Mouse (Mus musculus) ES-Bruce4 (cell line): ENCODE measurements around the gene E130114P18Rik.

Source experiments
- EP300 ChIP-seq: IDR thresholded peaks from 2 replicates; pipeline ENCODE4 v1.6.1; 2011; ENCODE audit warnings: low read depth, low read length; ENCODE audit not compliant: insufficient read depth
- POLR2A ChIP-seq: IDR thresholded peaks from one replicate; pipeline ENCODE4 v1.8.1; 2011; ENCODE audit warnings: low read length; ENCODE audit not compliant: insufficient read depth

GRCm38 (mm10) chr4:97750401-97750800 lies 27.5 kb downstream of the E130114P18Rik start:
- no peak for TF ChIP-seq POLR2A
- TF ChIP-seq EP300 = no peak
